Mouse (Mus musculus) liver, embryonic 13.5 days (tissue): Measurements from ENCODE around the gene Stoml2. TPM values are rescaled to one million over a fixed set of nuclear protein-coding genes. Genes with fewer than 3 reads are reported as not detected.
A peak's percentile ranks its signal among the peaks of the same experiment; 100 is the strongest.

ENCODE experiments used
- ATAC-seq: fragments of 200-750 bp; cut with Nextera tagmentation; 2 replicates; pipeline ENCODE4 v1.8.0; 2017; ENCODE audit warnings: low read depth, mild to moderate bottlenecking, moderate number of reproducible peaks, moderate library complexity
- DNase-seq: peaks from one replicate; pipeline ENCODE4 v3.0.0; 2022
- H3K27ac ChIP-seq: fragments of 300-500 bp; sonication (generic); 2 replicates; pipeline ENCODE4 v1.5.1; 2015; ENCODE audit warnings: moderate library complexity, mild to moderate bottlenecking, inconsistent platforms
- H3K27me3 ChIP-seq: fragments of 300-500 bp; sonication (generic); 2 replicates; pipeline ENCODE4 v1.6.1; 2015; ENCODE audit warnings: mild to moderate bottlenecking, inconsistent platforms
- H3K36me3 ChIP-seq: fragments of 300-500 bp; sonication (generic); 2 replicates; pipeline ENCODE4 v1.6.1; 2015; ENCODE audit warnings: mild to moderate bottlenecking, inconsistent platforms
- H3K4me1 ChIP-seq: fragments of 300-500 bp; sonication (generic); replicated peaks from 2 replicates; pipeline ENCODE4 v1.6.1; 2015; ENCODE audit warnings: inconsistent platforms
- H3K4me2 ChIP-seq: fragments of 300-500 bp; sonication (generic); 2 replicates; pipeline ENCODE4 v1.6.1; 2015; ENCODE audit warnings: inconsistent platforms, mild to moderate bottlenecking, moderate library complexity
- H3K4me3 ChIP-seq: fragments of 300-500 bp; sonication (generic); replicated peaks from 2 replicates; pipeline ENCODE4 v1.5.1; 2015; ENCODE audit warnings: mild to moderate bottlenecking, inconsistent platforms
- H3K9ac ChIP-seq: fragments of 300-500 bp; sonication (generic); 2 replicates; pipeline ENCODE4 v1.6.1; 2015; ENCODE audit warnings: mild to moderate bottlenecking, inconsistent platforms
- H3K9me3 ChIP-seq: fragments of 300-500 bp; sonication (generic); replicated peaks from 2 replicates; pipeline ENCODE4 v1.6.1; 2016; ENCODE audit warnings: inconsistent platforms
- WGBS: fragments of 180-500 bp; shearing (Covaris S2); methylation state at CpG from one replicate; pipeline ENCODE4 v1.1.7; 2015; ENCODE audit not compliant: insufficient replicate concordance; 5-methylcytosine and 5-hydroxymethylcytosine counted together
- polyA plus RNA-seq: library from polyadenylated mRNA; unstranded; fragments of >200 nt; fragmentation: Nextera tagmentation; extraction: Ambion mirVana; gene quantifications from 2 replicates; pipeline ENCODE4 v1.2.1, GENCODE M21; 2015

Gene Stoml2
- polyA plus RNA-seq, 1 experiment from 2014 or later: 270 TPM

DNA sequence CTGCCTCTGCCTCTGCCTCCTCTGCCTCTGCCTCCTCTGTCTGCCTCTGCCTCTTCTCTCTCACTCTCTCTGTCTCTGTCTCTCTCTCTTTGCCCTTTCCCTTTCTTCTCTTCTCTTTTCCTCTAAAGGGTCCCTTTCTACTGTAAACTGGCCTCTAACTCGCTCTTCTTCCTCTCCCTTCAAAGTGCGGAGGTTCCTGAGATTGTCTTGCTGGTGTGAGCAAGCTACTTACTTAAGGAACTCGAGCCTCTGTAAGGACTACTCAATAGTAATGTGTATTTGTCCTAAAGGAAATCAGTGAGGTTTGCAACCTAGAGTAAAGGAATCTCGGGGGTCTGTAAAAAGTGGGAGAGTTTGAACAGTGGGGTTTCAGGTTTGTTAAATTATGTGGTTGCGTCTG lies 15.1 kb upstream of the Stoml2 start:
- no peak for DNase-seq
- no peak overlapping the region for H3K27ac ChIP-seq
- H3K9ac ChIP-seq: no peak overlapping the region
- H3K9me3 ChIP-seq: no peaks in the 10 kb centered on the region
- WGBS: 46% methylated on average over 5 of the region's 5 CpGs
- no peak overlapping the region for H3K4me3 ChIP-seq
- no peaks in the 10 kb centered on the region for H3K27me3 ChIP-seq
- H3K36me3 ChIP-seq: no peaks in the 10 kb centered on the region
- peak overlapping the region; percentile 80 for H3K4me2 ChIP-seq
- H3K4me1 ChIP-seq: peaks cover 37% of the 10 kb centered on the region
- no peak for ATAC-seq

DNA sequence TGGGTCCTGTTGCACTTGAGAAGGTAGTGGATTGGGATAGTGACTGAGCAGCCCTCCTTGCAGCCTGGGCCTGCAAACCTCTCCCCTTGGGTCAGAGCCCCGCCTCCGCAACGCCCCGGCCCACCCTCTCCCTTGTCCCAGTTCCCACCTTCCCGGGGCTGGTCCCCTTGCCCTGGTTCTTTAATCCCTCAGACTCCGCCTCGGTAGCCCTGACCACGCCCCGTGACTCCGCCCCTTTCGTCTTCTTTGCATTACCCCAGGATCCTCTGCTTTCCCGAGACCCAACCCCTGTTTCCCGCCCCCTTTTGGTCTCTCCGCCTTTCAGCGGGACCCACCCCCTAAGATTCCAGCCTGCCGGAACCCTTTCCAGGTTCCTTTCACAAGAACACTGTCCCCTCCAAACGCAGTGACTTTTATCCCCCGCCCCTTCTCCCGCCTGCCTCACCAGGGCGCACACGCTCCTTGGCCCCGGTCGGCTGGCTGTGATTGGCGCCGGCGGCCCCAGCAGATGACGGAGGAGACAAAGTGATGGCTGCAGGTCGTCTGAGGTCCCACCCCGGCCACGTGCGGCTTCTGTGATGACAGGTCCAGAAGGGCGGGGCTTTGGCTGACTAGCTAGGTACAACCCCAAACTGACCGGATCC lies 14.3 kb upstream of the Stoml2 start, which contains the start of gene Fam214b:
Gene Fam214b, minus strand, starts transcription at position 562 of the 644 bp plus-strand sequence.
- peak within 1 kb of the TSS; percentile 53; the same call in 1 of the 2 replicates for H3K27ac ChIP-seq
- 1% methylated on average over 33 of the region's 33 CpGs for WGBS

DNA sequence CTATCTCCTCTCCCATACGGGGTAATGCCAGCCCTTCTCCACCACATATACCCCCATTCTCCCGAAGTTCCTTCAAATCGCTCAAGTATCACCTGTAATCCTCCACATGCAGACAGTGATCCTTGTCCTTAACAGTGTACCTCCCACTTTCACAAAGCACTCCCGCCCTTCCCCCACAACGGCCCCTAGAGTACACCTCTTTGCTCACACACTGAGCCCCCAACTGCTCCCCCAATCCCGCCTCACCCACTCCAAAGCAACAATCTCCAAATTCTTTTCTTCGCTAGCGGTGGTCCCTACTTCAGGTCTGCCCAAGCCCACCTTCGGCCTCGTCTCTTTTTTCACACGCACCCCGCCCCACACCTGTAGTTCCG lies 13.8 kb upstream of the Stoml2 start:
- no peak for ATAC-seq

More for the DNA sequence above, 14.3 kb upstream of the Stoml2 start, which contains the start of gene Fam214b:
- Histone ChIP-seq H3K4me1 (peaks cover 43% of the 10 kb centered on the region), H3K9ac (peak within 1 kb of the TSS; percentile 65), H3K4me2 (peak within 1 kb of the TSS; percentile 80), H3K9me3 (no peaks in the 10 kb centered on the region), H3K27me3 (no peaks in the 10 kb centered on the region), H3K36me3 (no peaks in the 10 kb centered on the region), H3K4me3 (peak within 1 kb of the TSS; percentile 61)
- DNase-seq (peak; percentile 89), ATAC-seq (peak; percentile 86)

DNA sequence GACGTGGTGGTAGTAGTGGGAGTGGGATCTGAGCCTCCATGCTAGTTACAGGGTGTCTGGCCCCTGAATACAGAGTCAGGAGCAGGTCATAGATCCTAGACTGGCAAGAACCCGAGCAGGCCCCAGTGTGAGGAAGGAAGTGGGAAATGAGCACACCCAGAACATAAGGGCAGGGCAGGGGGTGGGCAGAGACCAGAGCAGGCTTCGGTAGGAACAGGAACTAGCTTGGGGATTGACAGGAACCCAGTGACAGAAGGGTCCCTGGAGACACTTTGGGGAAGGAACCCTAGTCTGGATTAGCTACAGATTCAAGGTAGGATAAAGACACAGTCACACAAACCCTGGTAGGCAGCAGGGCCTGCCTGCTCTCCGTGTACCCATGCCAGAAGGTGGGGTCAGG lies 13.2 kb upstream of the Stoml2 start:
- WGBS: 13% methylated on average over 4 of the region's 4 CpGs
- peak overlapping the region; percentile 53 for H3K27ac ChIP-seq

More for the DNA sequence above, 13.8 kb upstream of the Stoml2 start:
- DNase-seq: no peak
- Histone ChIP-seq H3K9me3 (no peaks in the 10 kb centered on the region), H3K4me1 (peaks cover 47% of the 10 kb centered on the region), H3K9ac (peak overlapping the region; percentile 65), H3K36me3 (no peaks in the 10 kb centered on the region), H3K27me3 (no peaks in the 10 kb centered on the region), H3K4me2 (peak overlapping the region; percentile 80), H3K27ac (peak overlapping the region; percentile 53; the same call in 1 of the 2 replicates), H3K4me3 (peak overlapping the region; percentile 61)
- WGBS: 8% methylated on average over 13 of the region's 13 CpGs

DNA sequence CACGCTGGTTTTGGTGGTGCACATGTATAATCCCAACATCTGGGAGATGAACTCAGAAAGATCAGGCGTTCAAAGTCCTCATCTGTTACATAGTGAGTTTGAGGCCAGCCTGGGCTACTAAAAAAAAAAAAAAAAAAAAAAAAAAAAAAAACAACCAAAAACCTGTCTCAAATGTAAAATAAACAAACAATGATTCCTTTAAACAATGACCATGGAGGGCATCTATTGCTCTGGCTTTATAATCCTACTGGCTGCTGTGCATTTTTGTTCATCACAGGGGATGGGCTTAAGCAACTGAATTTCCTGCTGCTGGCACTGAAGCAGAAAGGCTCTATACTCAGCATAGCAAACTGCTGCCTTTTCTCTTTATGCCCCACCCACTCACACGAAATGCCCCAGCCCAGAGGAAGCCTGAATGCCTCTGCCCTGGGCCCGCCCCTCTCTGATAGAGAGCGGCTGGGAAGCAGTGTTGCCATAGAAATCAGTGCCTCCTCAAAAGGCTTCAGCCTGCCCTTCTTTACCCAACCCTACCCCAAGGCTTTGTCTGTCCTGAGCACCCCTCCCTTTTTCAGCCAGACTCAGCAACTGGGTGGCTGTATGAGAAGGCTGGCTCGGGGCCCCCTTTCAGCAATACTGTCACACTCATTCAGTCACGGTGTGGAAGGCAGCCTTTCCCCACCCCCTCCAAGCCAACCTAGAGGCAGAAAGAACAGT lies 12.3 kb upstream of the Stoml2 start:
- 19% methylated on average over 7 of the region's 7 CpGs for WGBS
- DNase-seq (no peak), ATAC-seq (no peak)
- Histone ChIP-seq H3K36me3 (no peaks in the 10 kb centered on the region), H3K4me3 (no peak overlapping the region; the same call in 1 of the 2 replicates), H3K9me3 (no peaks in the 10 kb centered on the region), H3K9ac (0 out of 2 replicates have a peak overlapping the region, but pooled peaks have one; percentile 9), H3K4me2 (peak overlapping the region; percentile 80), H3K27me3 (no peaks in the 10 kb centered on the region), H3K4me1 (peaks cover 60% of the 10 kb centered on the region), H3K27ac (peak overlapping the region; percentile 53)

More for the DNA sequence above, 13.2 kb upstream of the Stoml2 start:
- ATAC-seq (no peak), DNase-seq (no peak)
- H3K27me3 ChIP-seq: no peaks in the 10 kb centered on the region
- peak overlapping the region; percentile 61 for H3K4me3 ChIP-seq
- peak overlapping the region; percentile 80 for H3K4me2 ChIP-seq
- peak overlapping the region; percentile 65; the same call in 1 of the 2 replicates for H3K9ac ChIP-seq
- no peaks in the 10 kb centered on the region for H3K9me3 ChIP-seq
- H3K36me3 ChIP-seq: no peaks in the 10 kb centered on the region
- peaks cover 51% of the 10 kb centered on the region for H3K4me1 ChIP-seq

DNA sequence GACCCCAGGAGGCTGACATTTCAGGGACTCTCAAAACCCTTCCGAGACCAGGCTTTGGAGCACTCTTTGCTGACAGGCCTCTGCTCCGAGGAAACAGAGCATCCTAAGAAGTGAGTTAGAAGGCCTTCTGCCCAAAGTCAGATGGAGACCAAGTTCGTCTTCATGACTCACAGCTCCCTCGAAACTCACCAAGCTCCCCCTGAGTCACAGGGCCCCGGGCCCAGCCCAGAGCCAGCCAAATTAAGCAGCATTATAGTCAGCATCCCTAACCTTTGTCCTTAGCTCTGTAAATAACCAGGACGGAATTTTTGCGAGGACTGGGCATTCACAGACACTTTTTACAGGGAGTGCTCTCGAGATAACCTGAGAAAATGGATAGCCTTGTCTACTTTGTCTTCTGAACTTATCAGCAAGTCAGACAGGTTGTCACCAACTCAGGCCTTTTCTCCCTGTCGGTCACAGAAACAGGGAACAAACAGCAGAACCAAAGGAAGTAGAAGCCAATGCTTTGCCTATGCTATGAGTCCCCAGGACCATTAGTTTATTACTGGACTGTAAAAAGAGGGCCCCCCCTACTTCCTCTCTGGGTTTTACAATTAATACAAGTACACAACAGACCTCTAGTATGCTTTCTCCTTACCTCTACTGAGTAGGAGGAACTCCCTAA lies 9.5 kb upstream of the Stoml2 start:
- 60% methylated on average over 9 of the region's 9 CpGs for WGBS
- Histone ChIP-seq H3K36me3 (peaks cover 10% of the 10 kb centered on the region), H3K27me3 (no peaks in the 10 kb centered on the region), H3K27ac (peak overlapping the region; percentile 18), H3K9me3 (no peaks in the 10 kb centered on the region), H3K4me1 (peaks cover 79% of the 10 kb centered on the region), H3K9ac (no peak overlapping the region), H3K4me2 (no peak overlapping the region), H3K4me3 (no peak overlapping the region)
- ATAC-seq (no peak), DNase-seq (no peak)

DNA sequence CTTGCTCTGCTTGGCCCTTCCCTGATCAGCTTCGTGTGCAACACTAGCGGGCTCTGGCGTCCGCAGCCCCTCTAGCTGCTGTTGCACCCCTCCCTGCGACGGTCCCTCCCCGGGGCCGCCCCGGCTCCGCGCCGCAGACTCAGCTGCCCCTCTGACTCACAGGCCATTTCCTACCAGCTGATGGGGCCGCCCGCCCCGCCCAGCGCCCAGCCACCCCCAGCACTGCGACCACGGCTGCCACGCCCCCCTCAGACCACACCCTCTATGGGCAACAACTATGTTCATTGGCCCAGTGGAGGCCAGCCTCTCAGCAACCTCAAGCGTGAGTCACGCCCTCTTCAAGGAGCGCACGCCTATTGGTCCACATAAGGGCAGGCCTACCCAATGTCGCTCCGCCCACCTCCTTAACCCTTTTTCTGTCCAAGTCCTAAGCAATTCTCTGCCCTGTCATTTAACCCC lies 8.6 kb upstream of the Stoml2 start:
- DNase-seq (peak; percentile 97), ATAC-seq (peak; percentile 93)
- H3K9me3 ChIP-seq: no peaks in the 10 kb centered on the region
- H3K9ac ChIP-seq: peak overlapping the region; percentile 92
- no peaks in the 10 kb centered on the region for H3K27me3 ChIP-seq
- H3K36me3 ChIP-seq: peaks cover 19% of the 10 kb centered on the region
- H3K4me2 ChIP-seq: peak overlapping the region; percentile 89
- peak overlapping the region; percentile 97 for H3K27ac ChIP-seq
- H3K4me3 ChIP-seq: peak overlapping the region; percentile 84
- peaks cover 78% of the 10 kb centered on the region for H3K4me1 ChIP-seq
- WGBS: 2% methylated on average over 25 of the region's 25 CpGs

DNA sequence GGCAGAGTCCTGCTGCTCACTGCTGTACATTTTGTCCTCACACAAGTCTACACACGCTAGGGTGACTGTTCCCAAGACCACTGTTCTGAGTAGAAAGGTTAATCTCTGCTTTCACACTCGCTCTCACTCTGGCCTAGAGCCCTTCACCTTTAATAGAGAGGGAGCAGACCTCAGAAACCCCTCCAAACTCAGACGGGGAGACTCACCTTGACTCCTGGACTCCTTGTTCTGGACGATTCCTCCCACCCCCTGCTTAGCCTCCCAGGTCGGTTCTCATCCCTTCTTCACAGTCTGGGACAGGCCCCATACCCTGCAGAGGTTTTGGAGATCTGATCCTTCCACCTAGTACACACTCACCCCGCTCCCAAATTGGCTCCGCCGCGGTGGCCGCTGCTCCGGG lies 8.1 kb upstream of the Stoml2 start:
- ATAC-seq: peak; percentile 5; the same call in 1 of the 2 replicates

DNA sequence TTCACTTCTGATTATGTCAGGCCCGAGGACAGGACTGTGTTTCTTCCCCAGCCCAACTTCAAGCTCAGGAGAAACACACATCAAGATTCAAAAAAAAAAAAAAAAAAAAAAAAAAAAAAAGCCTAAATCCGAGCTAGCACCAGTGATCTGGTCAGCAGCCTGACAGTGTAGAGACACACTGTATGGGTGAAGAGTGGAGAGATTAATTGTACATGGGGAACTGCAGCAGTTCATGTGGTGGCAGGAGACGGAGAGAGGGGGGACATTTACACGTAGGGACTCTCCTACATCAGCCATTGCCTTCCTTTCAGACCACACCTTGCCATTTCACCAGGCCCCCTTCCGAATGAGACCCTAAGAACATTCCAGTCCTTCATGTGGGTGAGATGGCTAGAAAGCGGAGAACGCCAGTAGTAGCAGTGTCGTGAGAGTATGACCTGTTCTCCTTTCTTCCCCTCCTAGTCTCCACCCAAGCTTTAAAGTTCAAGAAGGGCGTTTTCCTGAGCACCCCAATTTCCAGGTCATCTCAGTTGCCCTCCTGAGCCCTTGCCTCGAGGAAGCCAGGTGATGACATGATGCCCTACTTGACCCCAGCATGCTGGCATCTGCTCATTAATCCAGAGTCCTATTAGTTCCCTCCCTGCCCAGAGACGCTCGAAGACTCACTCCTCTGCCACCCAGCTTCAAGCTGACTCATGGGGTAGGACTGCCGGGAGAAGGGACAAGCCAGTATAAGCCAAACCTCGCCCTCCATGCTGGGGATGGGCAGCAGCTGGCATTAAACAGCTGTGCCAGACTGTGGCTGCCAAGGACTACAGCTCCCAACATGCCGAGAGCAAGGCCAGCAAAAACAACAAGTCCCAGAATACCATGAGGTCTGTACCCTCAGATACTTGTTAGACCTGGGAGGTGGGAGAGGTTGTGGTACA lies 7.3 kb upstream of the Stoml2 start:
- peak overlapping the region; percentile 84 for H3K4me3 ChIP-seq
- no peaks in the 10 kb centered on the region for H3K9me3 ChIP-seq
- ATAC-seq (peak; percentile 51), DNase-seq (peak; percentile 58)
- peaks cover 32% of the 10 kb centered on the region for H3K36me3 ChIP-seq
- H3K4me2 ChIP-seq: peak overlapping the region; percentile 89
- peak overlapping the region; percentile 92 for H3K9ac ChIP-seq
- H3K27me3 ChIP-seq: no peaks in the 10 kb centered on the region
- H3K27ac ChIP-seq: peak overlapping the region; percentile 97
- peaks cover 65% of the 10 kb centered on the region for H3K4me1 ChIP-seq
- WGBS: 39% methylated on average over 15 of the region's 15 CpGs

More for the DNA sequence above, 8.1 kb upstream of the Stoml2 start:
- Histone ChIP-seq H3K4me2 (peak overlapping the region; percentile 89), H3K4me1 (peaks cover 73% of the 10 kb centered on the region), H3K9me3 (no peaks in the 10 kb centered on the region), H3K4me3 (peak overlapping the region; percentile 84), H3K9ac (peak overlapping the region; percentile 92), H3K36me3 (peaks cover 24% of the 10 kb centered on the region), H3K27ac (peak overlapping the region; percentile 97), H3K27me3 (no peaks in the 10 kb centered on the region)
- 9% methylated on average over 11 of the region's 11 CpGs for WGBS
- DNase-seq: no peak

DNA sequence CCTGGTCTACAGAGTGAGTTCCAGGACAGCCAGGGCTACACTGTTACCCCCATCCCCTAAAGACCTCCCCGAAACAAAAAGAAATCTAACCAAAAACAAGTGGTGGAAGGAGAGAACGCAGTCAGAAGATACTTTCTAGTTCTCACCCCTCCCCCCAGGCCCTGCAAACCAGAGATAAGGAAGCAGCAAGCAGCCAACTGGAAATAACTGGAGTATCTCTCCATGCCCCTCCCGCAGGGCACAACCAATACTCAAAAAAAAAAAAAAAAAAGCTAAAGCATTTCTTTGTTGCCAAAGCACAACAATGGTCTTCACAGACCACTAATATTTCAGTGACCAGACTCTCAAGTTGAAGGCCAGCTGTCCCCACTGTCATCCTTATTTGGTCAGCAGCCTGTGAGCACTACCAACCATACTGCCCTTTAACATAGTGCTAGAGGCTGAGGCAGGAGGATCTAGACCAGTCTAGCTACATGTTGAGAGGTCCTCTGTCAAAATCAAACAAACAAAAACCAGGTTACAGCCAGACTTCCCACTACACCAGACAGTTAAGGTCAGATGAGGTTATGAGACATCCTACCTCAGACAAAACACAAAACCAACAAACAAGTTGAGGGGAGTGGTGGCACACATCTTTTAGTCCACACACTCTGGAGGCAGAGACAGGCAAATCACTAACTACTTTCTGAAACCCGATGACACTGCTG lies 6.5 kb upstream of the Stoml2 start:
- H3K27ac ChIP-seq: peak overlapping the region; percentile 97
- peak; percentile 85 for DNase-seq
- peaks cover 57% of the 10 kb centered on the region for H3K4me1 ChIP-seq
- no peaks in the 10 kb centered on the region for H3K9me3 ChIP-seq
- H3K27me3 ChIP-seq: no peaks in the 10 kb centered on the region
- ATAC-seq: peak; percentile 52
- peaks cover 40% of the 10 kb centered on the region for H3K36me3 ChIP-seq
- WGBS: 8% methylated on average over 4 of the region's 4 CpGs
- H3K4me3 ChIP-seq: peak overlapping the region; percentile 84
- H3K4me2 ChIP-seq: peak overlapping the region; percentile 89
- peak overlapping the region; percentile 92 for H3K9ac ChIP-seq
